Mouse (Mus musculus): ENCODE data around the gene Cnpy4.
"Not testable (repeated sequence)": the region's sequence is repeated elsewhere in the genome, so short reads cannot be mapped to it uniquely, and the experiment has no call there.

Cnpy4 gene

DNA sequence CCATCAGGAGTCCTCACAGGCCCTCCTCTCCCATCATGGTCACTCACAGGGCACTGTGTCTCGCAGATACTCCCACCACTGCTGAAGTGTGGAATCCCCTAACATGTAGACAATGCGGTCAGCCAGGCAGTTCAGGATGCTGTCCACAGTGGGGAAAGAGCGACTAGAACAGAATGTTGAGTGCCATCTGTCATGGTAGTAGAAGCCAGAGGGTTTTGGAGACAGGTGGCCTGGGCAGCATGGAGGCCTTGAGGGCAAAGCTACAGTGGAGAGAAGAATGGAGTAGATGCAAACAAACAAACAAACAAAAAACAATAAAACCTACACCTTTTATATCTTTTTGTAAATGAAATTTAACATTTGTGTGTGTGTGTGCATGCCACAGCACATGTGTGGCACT is 14.8 kb downstream of the Cnpy4 start:
- DNase-seq (ENCODE audit: low spot score in 2 of 2), result no peak

DNA sequence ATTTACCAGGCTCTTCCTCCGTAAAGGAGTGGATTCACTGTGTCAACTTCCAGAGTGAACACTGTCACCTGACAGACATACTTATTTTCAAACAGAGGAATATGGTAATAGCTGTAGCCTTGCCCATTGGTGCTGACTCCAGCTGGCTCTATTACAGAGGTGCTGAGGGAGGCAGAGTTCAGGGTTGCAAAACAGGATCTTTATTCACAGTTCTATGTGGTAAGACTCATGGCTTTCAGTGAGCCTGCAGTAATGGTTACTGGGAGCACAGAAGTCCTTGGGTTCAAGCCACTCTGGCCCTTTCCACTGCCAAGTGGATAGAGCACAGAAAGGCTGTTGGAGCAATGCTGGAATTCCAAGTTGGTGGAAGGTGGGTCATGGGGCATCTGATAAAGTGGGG is 20.0 kb downstream of the Cnpy4 start:
- DNase-seq (ENCODE audit: low spot score in 2 of 2), result no peak

DNA sequence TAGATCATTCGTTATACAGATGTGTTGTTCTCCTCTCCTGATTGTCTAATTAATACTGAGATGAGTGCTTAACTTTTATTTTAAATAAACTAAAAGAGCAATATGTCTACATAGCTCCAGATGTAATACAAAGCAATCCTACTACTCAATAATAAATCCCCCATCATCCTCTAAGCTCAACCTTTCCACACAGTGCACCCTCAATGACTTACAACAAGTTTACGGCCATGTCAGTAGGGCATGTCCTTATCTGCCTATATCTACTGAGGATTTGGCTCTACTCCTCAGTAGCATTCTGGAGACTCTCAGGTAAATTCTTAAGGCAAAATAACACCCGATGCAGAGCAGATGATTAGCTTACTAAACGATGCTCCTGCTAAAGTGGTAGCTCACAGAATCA is 20.6 kb downstream of the Cnpy4 start:
- no peak for DNase-seq (ENCODE audit: low spot score in 2 of 2)

DNA sequence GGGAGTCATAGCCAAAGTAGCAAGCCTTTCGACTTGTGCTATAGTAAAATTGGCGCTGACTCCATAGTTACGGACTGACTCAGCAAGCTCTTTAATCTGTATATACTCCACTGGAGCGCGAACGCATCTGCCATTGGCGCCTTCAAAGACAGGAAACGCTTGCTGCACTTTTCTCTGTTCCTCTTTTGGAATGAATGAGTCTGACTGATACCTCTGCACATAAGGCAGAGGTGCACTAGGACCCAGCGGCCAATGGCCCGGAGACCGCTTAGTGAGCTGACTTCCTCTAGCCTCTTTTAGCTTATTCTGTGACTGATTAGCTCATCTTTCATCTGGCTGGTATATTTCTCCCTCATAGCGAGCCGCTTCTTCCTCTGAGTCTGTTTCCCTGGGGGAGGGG is 29.3 kb downstream of the Cnpy4 start:
- DNase-seq (ENCODE audit: low spot score in 2 of 2), result not testable (repeated sequence)

DNA sequence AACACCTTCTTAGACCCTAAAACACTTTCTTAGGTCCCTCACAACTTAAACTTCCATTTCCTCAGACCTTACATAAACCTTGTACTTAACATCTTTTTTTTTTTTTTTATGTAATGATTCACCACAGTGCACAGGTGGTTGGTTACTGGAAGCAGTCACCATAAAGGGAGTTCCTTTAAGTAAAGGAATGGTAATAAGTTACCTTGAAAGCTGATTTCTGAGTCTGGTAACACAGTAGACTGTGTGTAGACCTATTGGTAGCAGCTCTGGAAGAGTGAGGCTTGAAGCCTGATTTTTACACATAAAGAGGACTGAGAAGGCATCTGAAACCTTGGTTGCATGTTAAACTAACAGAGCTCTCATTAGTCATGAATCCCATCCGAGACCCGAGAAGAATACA is 32.6 kb downstream of the Cnpy4 start:
- DNase-seq (ENCODE audit: low spot score in 2 of 2), result no peak

DNA sequence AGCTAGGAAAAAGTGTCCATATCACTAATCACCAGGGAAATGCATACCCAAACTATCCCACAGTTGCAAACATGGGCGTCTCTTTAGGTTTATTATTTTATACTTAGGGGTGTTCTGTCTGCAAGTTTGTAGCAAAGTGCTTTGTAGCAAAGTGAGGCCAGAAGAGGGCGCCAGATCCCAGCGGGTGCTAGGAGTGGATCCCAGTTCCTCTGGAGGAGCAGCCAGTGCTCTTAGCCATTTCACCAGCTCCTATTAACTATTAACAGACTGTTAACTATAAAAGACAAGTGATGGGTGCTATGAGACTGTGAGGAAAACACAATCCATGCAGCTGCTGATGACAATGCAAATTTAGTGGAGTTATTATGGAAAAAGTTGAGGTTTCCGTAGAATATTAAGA is 34.8 kb downstream of the Cnpy4 start:
- DNase-seq (ENCODE audit: low spot score in 2 of 2), result peak; percentile 61 to 68

DNA sequence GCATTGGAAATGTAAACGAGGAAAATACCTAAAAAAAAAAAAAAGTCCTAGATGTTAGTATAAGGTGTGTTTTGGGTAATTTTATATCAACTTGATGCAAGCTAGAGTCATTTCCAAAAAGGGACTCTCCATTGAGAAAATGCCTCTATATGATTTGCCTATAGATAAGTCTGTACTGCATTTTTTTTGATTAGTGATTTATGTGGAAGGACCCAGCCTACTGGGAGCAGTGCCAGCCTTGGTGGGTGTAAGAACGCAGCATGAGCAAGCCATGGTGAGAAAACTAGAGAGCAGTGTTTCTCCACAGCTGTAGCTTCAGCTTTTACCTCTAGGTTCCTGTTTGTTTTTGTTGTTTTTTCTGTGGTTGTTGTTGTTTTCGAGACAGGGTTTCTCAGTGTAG is 36.0 kb downstream of the Cnpy4 start:
- no peak for DNase-seq (ENCODE audit: low spot score in 2 of 2)

DNA sequence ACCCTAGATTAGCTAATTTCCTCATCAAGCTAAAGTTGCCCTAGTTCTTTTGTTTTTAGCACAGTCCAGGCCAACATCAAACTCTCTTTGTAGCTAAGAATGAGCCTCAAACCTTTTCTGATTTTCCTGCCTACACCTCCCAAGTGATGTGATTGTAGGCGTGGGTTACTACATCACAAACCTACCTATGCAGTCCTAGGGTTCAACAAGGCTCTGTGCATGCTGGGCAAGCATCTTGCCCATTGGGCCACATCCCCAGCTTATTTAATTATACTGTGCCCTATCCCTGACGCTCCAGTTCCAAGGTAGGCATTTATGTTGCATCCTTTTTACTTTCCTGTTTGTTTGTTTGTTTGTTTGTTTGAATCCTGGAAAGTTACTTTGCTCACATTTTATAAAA is 38.4 kb downstream of the Cnpy4 start, which contains the start of gene Nxpe5:
Gene Nxpe5, plus strand, starts transcription at position 199 of the 400 bp plus-strand sequence.
- no peak for DNase-seq (ENCODE audit: low spot score in 2 of 2)

DNA sequence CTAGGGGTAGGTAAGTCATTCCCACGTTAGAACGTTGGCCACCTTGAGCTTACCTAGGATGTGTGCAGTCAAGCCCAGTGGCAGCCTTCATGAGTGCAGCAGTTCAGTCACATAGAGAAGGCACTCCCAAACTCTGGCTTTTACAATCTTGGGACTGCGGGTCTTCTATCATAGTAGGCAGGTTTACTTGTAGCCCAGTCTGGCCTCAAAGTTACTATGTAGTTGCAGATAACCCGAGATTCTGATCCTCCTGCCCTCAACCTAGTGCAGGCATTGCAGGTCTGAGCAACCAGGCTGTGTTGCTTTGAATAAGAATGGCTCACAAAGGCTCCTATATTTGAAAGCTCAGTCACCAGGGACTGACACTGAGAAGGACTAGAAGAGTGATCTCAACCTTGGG is 39.2 kb downstream of the Cnpy4 start:
- DNase-seq (ENCODE audit: low spot score in 2 of 2), result no peak

DNA sequence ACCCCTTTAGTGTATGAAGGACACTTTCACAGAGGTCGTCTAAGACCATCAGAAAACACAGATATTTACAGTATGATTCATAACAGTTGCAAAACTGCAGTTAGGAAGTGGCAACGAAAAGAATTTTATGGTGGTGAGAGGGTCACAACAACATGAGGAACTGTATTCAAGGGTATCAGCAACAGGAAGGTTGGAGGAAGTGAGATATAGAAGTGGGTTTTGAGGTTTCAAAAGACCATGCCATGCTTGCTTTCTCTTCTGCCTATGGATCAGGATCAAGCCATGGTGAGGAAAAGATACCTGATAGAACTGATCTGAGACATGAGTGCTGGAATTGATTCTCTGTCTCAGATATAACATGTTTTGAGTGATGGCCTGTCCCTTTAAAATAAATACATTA is 40.1 kb downstream of the Cnpy4 start:
- peak in 1 of 2 experiments; percentile 43 for DNase-seq (ENCODE audit: low spot score in 2 of 2)

DNA sequence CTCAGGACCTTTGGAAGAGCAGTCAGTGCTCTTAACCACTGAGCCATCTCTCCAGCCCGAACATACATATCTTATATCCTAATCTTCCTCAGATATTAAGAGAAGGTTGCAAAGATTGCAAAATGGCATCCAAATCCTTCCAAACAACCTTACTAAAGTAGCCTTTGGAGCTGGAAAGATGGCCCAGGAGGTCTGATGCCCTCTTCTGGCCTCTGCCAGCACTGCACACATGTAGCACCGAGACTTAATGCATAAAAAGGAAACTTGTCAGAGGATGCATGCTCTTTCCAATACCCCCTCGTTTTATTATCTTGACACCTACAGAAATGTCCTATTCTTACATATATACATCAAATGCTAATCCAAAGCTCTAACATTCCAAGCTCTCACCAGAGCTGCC is 40.7 kb downstream of the Cnpy4 start:
- DNase-seq (ENCODE audit: low spot score in 2 of 2), result no peak

DNA sequence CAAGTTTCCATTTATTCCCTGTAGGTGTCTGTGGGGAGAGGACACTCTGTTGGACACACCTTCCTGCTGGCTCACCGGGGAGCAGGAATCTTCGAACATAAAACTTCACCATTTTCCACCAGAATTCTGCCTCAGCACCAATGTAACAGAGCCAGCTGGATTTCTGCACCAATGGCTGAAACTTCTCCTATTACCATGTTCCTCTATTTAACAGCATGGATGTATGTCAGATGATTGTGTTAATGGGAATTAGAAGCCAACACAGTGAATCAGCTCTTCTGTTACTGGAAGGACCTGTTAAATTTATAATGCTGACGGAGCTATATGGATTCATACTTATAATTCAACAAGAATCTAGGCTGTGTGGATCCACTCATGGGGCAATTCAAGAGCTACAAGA is 42.2 kb downstream of the Cnpy4 start:
- DNase-seq (ENCODE audit: low spot score in 2 of 2), result no peak

DNA sequence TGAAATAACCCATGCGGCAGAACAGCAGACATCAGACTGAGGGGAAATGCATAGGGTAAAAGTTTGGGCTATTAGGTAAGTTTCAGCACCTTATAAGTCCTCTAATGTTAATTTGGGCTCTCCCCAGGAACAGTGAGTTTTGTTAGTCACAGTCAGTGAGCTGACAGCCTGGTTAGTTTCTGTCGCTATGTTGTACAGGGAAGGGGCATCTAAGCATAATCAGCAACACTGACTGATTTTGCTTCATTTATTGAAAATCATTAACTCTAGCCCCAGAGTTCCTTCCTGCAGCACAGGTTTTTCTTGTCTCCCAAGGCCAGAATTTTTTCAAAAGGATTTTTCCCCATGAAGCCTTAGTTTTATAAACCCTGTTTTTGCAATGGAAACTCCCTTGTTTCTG is 46.5 kb downstream of the Cnpy4 start:
- no peak for DNase-seq (ENCODE audit: low spot score in 2 of 2)

DNA sequence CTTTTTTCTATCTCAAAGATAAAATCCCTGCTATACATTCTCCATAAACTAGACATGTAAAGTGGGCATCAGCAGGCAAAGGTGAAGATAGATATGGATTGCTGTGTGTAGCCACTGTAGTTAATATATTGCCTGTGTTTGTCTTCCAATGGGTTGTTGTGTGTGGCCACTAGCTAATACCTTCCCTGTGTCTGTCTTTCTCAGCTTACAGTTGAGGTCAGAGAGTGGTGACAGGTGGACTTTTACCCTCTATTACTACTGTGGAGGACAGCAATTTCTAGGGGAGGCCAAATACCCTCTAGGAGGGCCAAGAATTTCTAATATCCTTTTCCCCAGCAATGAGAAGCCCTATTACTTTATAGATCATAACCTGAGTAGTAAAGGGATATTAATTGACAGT is 46.9 kb downstream of the Cnpy4 start:
- DNase-seq (ENCODE audit: low spot score in 2 of 2), result no peak

DNA sequence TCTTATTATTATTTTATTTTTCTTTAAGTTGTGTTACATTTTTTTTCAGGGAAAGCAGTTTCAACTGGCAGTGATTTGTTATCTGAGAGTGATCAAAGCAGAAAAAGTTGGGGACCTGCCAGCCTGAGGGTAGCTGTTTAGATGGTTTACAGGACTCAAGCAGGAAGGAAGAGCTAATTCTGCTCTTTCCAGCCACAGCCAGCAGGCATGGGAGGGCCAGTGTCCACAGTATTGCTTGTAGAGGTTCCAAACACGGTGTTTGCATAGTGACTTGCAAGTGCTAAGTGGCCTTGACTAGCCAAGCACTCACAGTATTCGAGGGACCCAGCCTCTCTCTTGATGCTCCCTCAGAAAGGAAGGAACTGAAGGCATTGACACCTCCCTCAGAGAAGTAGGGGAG is 54.2 kb downstream of the Cnpy4 start:
- DNase-seq (ENCODE audit: low spot score in 2 of 2), result no peak

Data from heart, adult 9 months (tissue).